ENCODE assay signal across 10 mouse cellular contexts in the genomic region with DNA sequence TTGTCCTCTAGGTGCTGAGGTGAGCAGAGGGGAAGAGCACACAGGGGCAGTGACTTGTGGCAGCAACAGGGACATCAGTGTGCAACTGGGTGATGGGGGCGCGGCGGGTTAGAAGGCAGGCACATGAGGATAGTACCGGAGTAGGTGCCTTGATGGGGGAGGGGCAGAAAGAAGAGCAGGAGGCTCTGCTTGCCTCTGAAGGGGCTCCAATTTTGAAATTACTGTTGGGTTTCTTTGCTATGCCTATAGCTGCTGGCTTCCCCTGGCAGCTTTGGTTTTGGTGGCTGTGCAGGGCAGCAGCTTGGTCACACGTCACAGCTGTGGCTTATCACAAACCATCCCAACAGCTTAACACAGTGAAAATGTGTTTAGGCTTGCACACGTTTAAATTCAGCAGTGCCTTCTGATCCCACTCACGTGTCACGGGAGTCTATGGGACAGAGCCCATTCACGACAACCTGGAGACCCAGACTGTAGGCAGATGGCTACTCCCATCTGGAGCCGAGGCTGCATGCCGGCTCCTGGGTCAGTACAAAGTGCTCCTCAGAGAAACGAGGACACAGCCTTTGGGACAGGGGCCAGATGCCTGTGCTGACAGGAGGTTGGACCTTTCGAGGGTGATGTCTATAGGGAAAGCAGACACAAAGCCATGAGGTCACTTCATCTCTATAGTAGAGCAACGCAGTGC. TPM values are rescaled to one million over a fixed set of nuclear protein-coding genes. Genes with fewer than 3 reads are reported as not detected.
DNase-seq lines count a peak whose midpoint lies in the region; ATAC-seq lines count a peak whose summit lies in the region.
"Had no signal": no experiment of that assay in that cellular context is flagged by ENCODE, and none has a peak within 500 bp of the region (broad histone marks: within the 10 kb centered on the region; RNA-seq: fewer than 3 reads in every experiment).

No protein-coding gene starts in this region.

- no peaks in the 10 kb centered on the region for H3K9me3 ChIP-seq in heart, embryonic 16.5 days (replicated peaks; ENCODE audit: control insufficient read depth, low read length)
- no peaks in the 10 kb centered on the region for H3K9me3 ChIP-seq in intestine, embryonic 15.5 days
- H3K9me3 ChIP-seq: limb, embryonic 13.5 days had no signal

- 40% methylated on average over 14 of the region's 14 CpGs for WGBS in heart, embryonic 16.5 days
- WGBS in intestine, embryonic 15.5 days, result 64% methylated on average over 14 of the region's 14 CpGs

- no peak overlapping the region for H3K9ac ChIP-seq in heart, embryonic 16.5 days (ENCODE audit: low read length)
- H3K9ac ChIP-seq in intestine, embryonic 15.5 days, result no peak overlapping the region
- H3K9ac ChIP-seq: limb, embryonic 13.5 days had no signal

- H3K36me3 ChIP-seq in heart, embryonic 16.5 days (ENCODE audit: control insufficient read depth, insufficient read depth), result no peaks in the 10 kb centered on the region
- H3K36me3 ChIP-seq in intestine, embryonic 15.5 days, result no peaks in the 10 kb centered on the region

- no peak for DNase-seq in heart, postnatal 14 days
- DNase-seq in ES-CJ7 (ENCODE audit: low read depth, low spot score) (peak; percentile 24), adipocyte (ENCODE audit: low spot score) (no peak)
- DNase-seq in cerebellum, postnatal 10 days, result peak; percentile 82 to 84
- no peak for DNase-seq in ovary, postnatal 10 days (ENCODE audit: low spot score)
- DNase-seq in Muller cell, postnatal 12 days (ENCODE audit: inconsistent ontology term), result no peak

- intact Hi-C loops in heart, postnatal 14 days (cut with DNase I), result no loop called here

- H3K4me3 ChIP-seq in heart, embryonic 16.5 days (ENCODE audit: low read length), result no peak overlapping the region
- H3K4me3 ChIP-seq in intestine, embryonic 15.5 days (replicated peaks), result no peak overlapping the region
- H3K4me3 ChIP-seq: limb, embryonic 13.5 days had no signal

- ATAC-seq in heart, embryonic 16.5 days (replicated peaks; ENCODE audit: extremely low read depth, insufficient read depth, low FRiP score), result no peak
- no peak for ATAC-seq in intestine, embryonic 15.5 days

- H3K4me2 ChIP-seq in heart, embryonic 16.5 days (ENCODE audit: low read depth, low read length), result peak overlapping the region; percentile 5
- 0 out of 2 replicates have a peak overlapping the region, but pooled peaks have one; percentile 9 for H3K4me2 ChIP-seq in intestine, embryonic 15.5 days (replicated peaks)

- H3K27me3 ChIP-seq in heart, embryonic 16.5 days (ENCODE audit: control insufficient read depth, insufficient read depth, low read length), result no peaks in the 10 kb centered on the region
- H3K27me3 ChIP-seq in intestine, embryonic 15.5 days (replicated peaks), result no peaks in the 10 kb centered on the region
- H3K27me3 ChIP-seq: limb, embryonic 13.5 days had no signal

- no peak overlapping the region for H3K27ac ChIP-seq in heart, embryonic 16.5 days (ENCODE audit: low read length)
- H3K27ac ChIP-seq in intestine, embryonic 15.5 days, result no peak overlapping the region

- peaks cover 19% of the 10 kb centered on the region for H3K4me1 ChIP-seq in heart, embryonic 16.5 days (ENCODE audit: control insufficient read depth, insufficient read depth, low read length)
- H3K4me1 ChIP-seq in intestine, embryonic 15.5 days (replicated peaks), result peaks cover 14% of the 10 kb centered on the region

RNA-seq across cellular contexts. Expression of gene Lypd6b, which starts 42.2 kb away (rescaled TPM):
- 1.9 and 2.3 TPM in 2 replicates for polyA plus RNA-seq in heart, embryonic 16.5 days (2015; fragmentation: Nextera tagmentation; extraction: Ambion mirVana)
- under 1 TPM; 0.12 to 0.29 TPM for total RNA-seq in heart, postnatal 14 days (2021)
- polyA plus RNA-seq in intestine, embryonic 15.5 days (2015; fragmentation: Nextera tagmentation; extraction: Ambion mirVana), result 2.0 and 2.8 TPM in 2 replicates
- total RNA-seq: MEL had no signal

Comparison
In these comparisons a context has a peak if more than half of its experiments do, and no peak if none do; other contexts are left out.
1. DNase-seq: peak in ES-CJ7 (single experiment) and cerebellum, postnatal 10 days (2 of 2); none in heart, postnatal 14 days (0 of 2), ovary, postnatal 10 days (single experiment), Muller cell, postnatal 12 days (single experiment) and adipocyte (single experiment).